Mouse (Mus musculus) testis, adult 2 months (tissue): Measurements from ENCODE around the gene Olfr510. TPM values are rescaled to one million over a fixed set of nuclear protein-coding genes. Genes with fewer than 3 reads are reported as not detected.

ENCODE experiments used
- H3K27ac ChIP-seq: fragments of 200-500 bp; 2 replicates; pipeline ENCODE4 v1.5.1; 2012; ENCODE audit warnings: low read depth, low read length; ENCODE audit not compliant: control insufficient read depth, insufficient read depth
- H3K27me3 ChIP-seq: fragments of 200-500 bp; 2 replicates; pipeline ENCODE4 v1.6.1; 2012; ENCODE audit warnings: mild to moderate bottlenecking, low read length, moderate library complexity; ENCODE audit not compliant: control insufficient read depth, insufficient read depth
- H3K36me3 ChIP-seq: fragments of 200-500 bp; 2 replicates; pipeline ENCODE4 v1.6.1; 2012; ENCODE audit warnings: mild to moderate bottlenecking, low read length; ENCODE audit not compliant: control insufficient read depth, insufficient read depth
- H3K4me1 ChIP-seq: fragments of 200-500 bp; 2 replicates; pipeline ENCODE4 v1.6.1; 2012; ENCODE audit warnings: low read length; ENCODE audit not compliant: control insufficient read depth, insufficient read depth
- H3K4me3 ChIP-seq: fragments of 200-500 bp; 2 replicates; pipeline ENCODE4 v1.5.1; 2012; ENCODE audit warnings: low read depth, mild to moderate bottlenecking, low read length, moderate library complexity, mixed read lengths; ENCODE audit not compliant: control insufficient read depth
- CTCF ChIP-seq: fragments of 200-500 bp; IDR thresholded peaks from 2 replicates; pipeline ENCODE4 v1.5.1; 2012; ENCODE audit warnings: low read depth, mild to moderate bottlenecking, inconsistent platforms, low read length, moderate library complexity; ENCODE audit not compliant: control insufficient read depth, insufficient read depth, insufficient replicate concordance
- POLR2A ChIP-seq: fragments of 200-500 bp; IDR thresholded peaks from 2 replicates; pipeline ENCODE4 v1.6.1; 2012; ENCODE audit warnings: low read depth, mild to moderate bottlenecking, inconsistent platforms, low read length, moderate library complexity; ENCODE audit not compliant: control insufficient read depth
- polyA plus RNA-seq: library from polyadenylated mRNA; depleted of rRNA; stranded (reverse); fragments of >200 nt; gene quantifications from 2 replicates; pipeline ENCODE4 v1.2.3, GENCODE M21; 2012; rRNA removed

The Olfr510 gene
- polyA plus RNA-seq, 1 experiment, result not detected

GRCm38 (mm10) chr7:108713020-108713419, 46.8 kb downstream of the Olfr510 start, which contains the start of gene Olfr512:
Gene Olfr512, plus strand, starts transcription at chr7:108713320.
- no peak within 1 kb of the TSS for H3K4me3 ChIP-seq
- TF ChIP-seq CTCF (no peak), POLR2A (no peak)
- no peaks in the 10 kb centered on the region for H3K36me3 ChIP-seq
- H3K27me3 ChIP-seq, result no peaks in the 10 kb centered on the region
- H3K4me1 ChIP-seq, result no peaks in the 10 kb centered on the region
- H3K27ac ChIP-seq, result no peak within 1 kb of the TSS

Other genes starting within 250 kb of the Olfr510 start
- gene Olfr497, start 246.0 kb upstream of the Olfr510 start, polyA plus RNA-seq, result not detected in 2 replicates
- gene Olfr498, start 201.1 kb upstream of the Olfr510 start, polyA plus RNA-seq, result not detected in 2 replicates
- gene Olfr502, start 141.4 kb upstream of the Olfr510 start, polyA plus RNA-seq, result not detected in 2 replicates
- not detected in 2 replicates for gene Olfr503, start 121.9 kb upstream of the Olfr510 start, polyA plus RNA-seq
- gene Olfr504, start 100.6 kb upstream of the Olfr510 start, polyA plus RNA-seq, result not detected in 2 replicates
- not detected in 2 replicates for gene Olfr506, start 55.6 kb upstream of the Olfr510 start, polyA plus RNA-seq
- gene Olfr507, start 44.6 kb upstream of the Olfr510 start, polyA plus RNA-seq, result not detected in 2 replicates
- gene Olfr508, start 36.4 kb upstream of the Olfr510 start, polyA plus RNA-seq, result not detected in 2 replicates
- gene Olfr509, start 14.5 kb upstream of the Olfr510 start, polyA plus RNA-seq, result not detected in 2 replicates
- gene Olfr512, start 46.9 kb downstream of the Olfr510 start, polyA plus RNA-seq, result 0.10 and 0.12 TPM in 2 replicates
- gene Olfr513, start 84.6 kb downstream of the Olfr510 start, polyA plus RNA-seq, result not detected in 2 replicates
- not detected in 2 replicates for gene Olfr514, start 159.6 kb downstream of the Olfr510 start, polyA plus RNA-seq
- gene Olfr516, start 184.1 kb downstream of the Olfr510 start, polyA plus RNA-seq, result not detected in 2 replicates
- not detected in 2 replicates for gene Olfr517, start 206.0 kb downstream of the Olfr510 start, polyA plus RNA-seq
- not detected in 2 replicates for gene Olfr518, start 218.6 kb downstream of the Olfr510 start, polyA plus RNA-seq
- gene Olfr519, start 228.0 kb downstream of the Olfr510 start, polyA plus RNA-seq, result not detected in 2 replicates